Mouse (Mus musculus) liver, embryonic 12.5 days (tissue): ENCODE results near the gene Gpsm1. TPM values are rescaled to one million over a fixed set of nuclear protein-coding genes. Genes with fewer than 3 reads are reported as not detected.

Source experiments
- ATAC-seq: fragments of 200-750 bp; cut with Nextera tagmentation; 2 replicates; pipeline ENCODE4 v1.8.0; 2017; ENCODE audit warnings: moderate number of reproducible peaks, mild to moderate bottlenecking, moderate library complexity
- H3K27ac ChIP-seq: fragments of 300-500 bp; sonication (generic); 2 replicates; pipeline ENCODE4 v1.5.1; 2016; ENCODE audit warnings: mild to moderate bottlenecking
- H3K27me3 ChIP-seq: fragments of 300-500 bp; sonication (generic); replicated peaks from 2 replicates; pipeline ENCODE4 v1.6.1; 2016; ENCODE audit warnings: mild to moderate bottlenecking, moderate library complexity
- H3K36me3 ChIP-seq: fragments of 300-500 bp; sonication (generic); 2 replicates; pipeline ENCODE4 v1.6.1; 2016; ENCODE audit warnings: mild to moderate bottlenecking, moderate library complexity
- H3K4me1 ChIP-seq: fragments of 300-500 bp; sonication (generic); 2 replicates; pipeline ENCODE4 v1.6.1; 2016
- H3K4me2 ChIP-seq: fragments of 300-500 bp; sonication (generic); 2 replicates; pipeline ENCODE4 v1.6.1; 2016; ENCODE audit warnings: mild to moderate bottlenecking, moderate library complexity
- H3K4me3 ChIP-seq: fragments of 300-500 bp; sonication (generic); 2 replicates; pipeline ENCODE4 v1.5.1; 2016; ENCODE audit warnings: mild to moderate bottlenecking, moderate library complexity
- H3K9ac ChIP-seq: fragments of 300-500 bp; sonication (generic); 2 replicates; pipeline ENCODE4 v1.6.1; 2016; ENCODE audit warnings: mild to moderate bottlenecking, moderate library complexity
- H3K9me3 ChIP-seq: fragments of 300-500 bp; sonication (generic); replicated peaks from 2 replicates; pipeline ENCODE4 v1.6.1; 2016; ENCODE audit warnings: mild to moderate bottlenecking, moderate library complexity
- WGBS: fragments of 180-500 bp; shearing (Covaris S2); methylation state at CpG from one replicate; pipeline ENCODE4 v1.1.7; 2016; ENCODE audit not compliant: insufficient replicate concordance; 5-methylcytosine and 5-hydroxymethylcytosine counted together
- polyA plus RNA-seq: library from polyadenylated mRNA; unstranded; fragments of >200 nt; fragmentation: Nextera tagmentation; extraction: Ambion mirVana; gene quantifications from 2 replicates; pipeline ENCODE4 v1.2.1, GENCODE M21; 2016

Gene Gpsm1
- polyA plus RNA-seq, 1 experiment from 2014 or later, result 8.1 TPM

GRCm38 (mm10) chr2:26298208-26298855 is 17.0 kb upstream of the Gpsm1 start:
- H3K4me2 ChIP-seq, result no peak overlapping the region
- ATAC-seq, result no peak
- peaks cover 9% of the 10 kb centered on the region; the same call in 1 of the 2 replicates for H3K4me1 ChIP-seq
- no peaks in the 10 kb centered on the region for H3K9me3 ChIP-seq
- H3K36me3 ChIP-seq, result no peaks in the 10 kb centered on the region
- no peak overlapping the region for H3K4me3 ChIP-seq
- H3K27ac ChIP-seq, result no peak overlapping the region
- peaks cover 47% of the 10 kb centered on the region for H3K27me3 ChIP-seq
- 7% methylated on average over 10 of the region's 10 CpGs for WGBS
- H3K9ac ChIP-seq, result no peak overlapping the region

GRCm38 (mm10) chr2:26298856-26299230 is 16.5 kb upstream of the Gpsm1 start:
- peaks cover 9% of the 10 kb centered on the region; the same call in 1 of the 2 replicates for H3K4me1 ChIP-seq
- no peak for ATAC-seq
- H3K27ac ChIP-seq, result no peak overlapping the region
- no peak overlapping the region for H3K9ac ChIP-seq
- 31% methylated on average over 4 of the region's 4 CpGs for WGBS
- H3K36me3 ChIP-seq, result no peaks in the 10 kb centered on the region
- H3K27me3 ChIP-seq, result peaks cover 42% of the 10 kb centered on the region
- no peak overlapping the region for H3K4me3 ChIP-seq
- H3K4me2 ChIP-seq, result no peak overlapping the region
- no peaks in the 10 kb centered on the region for H3K9me3 ChIP-seq

- Histone ChIP-seq H3K9me3 (no peaks in the 10 kb centered on the region), H3K4me3 (no peak overlapping the region), H3K9ac (no peak overlapping the region), H3K4me2 (no peak overlapping the region), H3K36me3 (no peaks in the 10 kb centered on the region), H3K4me1 (peaks cover 9% of the 10 kb centered on the region; the same call in 1 of the 2 replicates), H3K27ac (no peak overlapping the region), H3K27me3 (peaks cover 42% of the 10 kb centered on the region)
- ATAC-seq, result no peak
- 57% methylated on average over 7 of the region's 7 CpGs for WGBS
Observed at GRCm38 (mm10) chr2:26299336-26299735, 16.0 kb upstream of the Gpsm1 start.

GRCm38 (mm10) chr2:26300161-26300807 is 15.0 kb upstream of the Gpsm1 start:
- H3K36me3 ChIP-seq, result no peaks in the 10 kb centered on the region
- H3K9me3 ChIP-seq, result no peaks in the 10 kb centered on the region
- no peak overlapping the region for H3K9ac ChIP-seq
- WGBS, result 38% methylated on average over 5 of the region's 5 CpGs
- no peak for ATAC-seq
- H3K4me2 ChIP-seq, result no peak overlapping the region
- peaks cover 9% of the 10 kb centered on the region; the same call in 1 of the 2 replicates for H3K4me1 ChIP-seq
- peaks cover 42% of the 10 kb centered on the region for H3K27me3 ChIP-seq
- H3K27ac ChIP-seq, result no peak overlapping the region
- no peak overlapping the region for H3K4me3 ChIP-seq

- 3% methylated on average over 3 of the region's 3 CpGs for WGBS
- Histone ChIP-seq H3K27me3 (peaks cover 37% of the 10 kb centered on the region), H3K27ac (no peak overlapping the region), H3K4me2 (no peak overlapping the region), H3K36me3 (no peaks in the 10 kb centered on the region), H3K4me3 (no peak overlapping the region), H3K9ac (no peak overlapping the region), H3K4me1 (peaks cover 9% of the 10 kb centered on the region; the same call in 1 of the 2 replicates), H3K9me3 (no peaks in the 10 kb centered on the region)
- ATAC-seq, result no peak
Observed at GRCm38 (mm10) chr2:26300808-26301174, 14.5 kb upstream of the Gpsm1 start.

- H3K27ac ChIP-seq, result no peak overlapping the region
- WGBS, result 71% methylated on average over 10 of the region's 10 CpGs
- no peak overlapping the region for H3K4me2 ChIP-seq
- no peak overlapping the region for H3K4me3 ChIP-seq
- peaks cover 5% of the 10 kb centered on the region; the same call in 1 of the 2 replicates for H3K4me1 ChIP-seq
- peaks cover 33% of the 10 kb centered on the region for H3K27me3 ChIP-seq
- no peak for ATAC-seq
- no peaks in the 10 kb centered on the region for H3K36me3 ChIP-seq
- H3K9ac ChIP-seq, result no peak overlapping the region
- H3K9me3 ChIP-seq, result no peaks in the 10 kb centered on the region
Observed at GRCm38 (mm10) chr2:26302005-26302503, 13.3 kb upstream of the Gpsm1 start.

- H3K4me3 ChIP-seq, result no peak overlapping the region
- H3K36me3 ChIP-seq, result no peaks in the 10 kb centered on the region
- WGBS, result 48% methylated on average over 1 of the region's 1 CpGs
- no peak overlapping the region for H3K9ac ChIP-seq
- H3K27me3 ChIP-seq, result peaks cover 9% of the 10 kb centered on the region
- H3K4me2 ChIP-seq, result no peak overlapping the region
- H3K9me3 ChIP-seq, result no peaks in the 10 kb centered on the region
- no peak for ATAC-seq
- H3K4me1 ChIP-seq, result no peaks in the 10 kb centered on the region
- H3K27ac ChIP-seq, result no peak overlapping the region
Observed at GRCm38 (mm10) chr2:26304711-26305110, 10.6 kb upstream of the Gpsm1 start.

GRCm38 (mm10) chr2:26305555-26305954 is 9.8 kb upstream of the Gpsm1 start:
- ATAC-seq, result no peak
- no peak overlapping the region for H3K27ac ChIP-seq
- no peak overlapping the region for H3K4me3 ChIP-seq
- WGBS, result 55% methylated on average over 2 of the region's 2 CpGs
- no peaks in the 10 kb centered on the region for H3K4me1 ChIP-seq
- no peak overlapping the region for H3K4me2 ChIP-seq
- H3K9me3 ChIP-seq, result no peaks in the 10 kb centered on the region
- H3K36me3 ChIP-seq, result no peaks in the 10 kb centered on the region
- no peak overlapping the region for H3K9ac ChIP-seq
- 0 out of 2 replicates have a peak, but pooled peaks cover under 1% of the 10 kb centered on the region for H3K27me3 ChIP-seq

- Histone ChIP-seq H3K36me3 (no peaks in the 10 kb centered on the region), H3K27me3 (0 out of 2 replicates have a peak, but pooled peaks cover 3% of the 10 kb centered on the region), H3K9ac (no peak overlapping the region), H3K4me3 (no peak overlapping the region), H3K9me3 (no peaks in the 10 kb centered on the region), H3K4me2 (no peak overlapping the region), H3K4me1 (no peaks in the 10 kb centered on the region), H3K27ac (no peak overlapping the region)
- no peak for ATAC-seq
- WGBS, result 66% methylated on average over 3 of the region's 3 CpGs
Observed at GRCm38 (mm10) chr2:26306702-26307101, 8.6 kb upstream of the Gpsm1 start.

- Histone ChIP-seq H3K4me2 (no peak overlapping the region), H3K9ac (no peak overlapping the region), H3K36me3 (no peaks in the 10 kb centered on the region), H3K9me3 (no peaks in the 10 kb centered on the region), H3K27ac (0 out of 2 replicates have a peak overlapping the region, but pooled peaks have one; percentile 25), H3K4me3 (no peak overlapping the region), H3K27me3 (peaks cover 4% of the 10 kb centered on the region; the same call in 1 of the 2 replicates), H3K4me1 (peaks cover 4% of the 10 kb centered on the region)
- WGBS, result 47% methylated on average over 10 of the region's 10 CpGs
- ATAC-seq, result no peak
Observed at GRCm38 (mm10) chr2:26309739-26310138, 5.6 kb upstream of the Gpsm1 start.

GRCm38 (mm10) chr2:26311936-26312335 is 3.4 kb upstream of the Gpsm1 start:
- Histone ChIP-seq H3K36me3 (no peaks in the 10 kb centered on the region), H3K9me3 (no peaks in the 10 kb centered on the region), H3K4me3 (no peak overlapping the region), H3K4me1 (peaks cover 26% of the 10 kb centered on the region), H3K9ac (no peak overlapping the region), H3K27me3 (peaks cover 26% of the 10 kb centered on the region), H3K4me2 (no peak overlapping the region), H3K27ac (no peak overlapping the region)
- WGBS, result 54% methylated on average over 5 of the region's 5 CpGs
- no peak for ATAC-seq

- H3K4me3 ChIP-seq, result no peak overlapping the region
- H3K4me2 ChIP-seq, result no peak overlapping the region
- H3K27me3 ChIP-seq, result peaks cover 35% of the 10 kb centered on the region
- H3K4me1 ChIP-seq, result peaks cover 26% of the 10 kb centered on the region
- no peak for ATAC-seq
- no peak overlapping the region for H3K9ac ChIP-seq
- no peaks in the 10 kb centered on the region for H3K9me3 ChIP-seq
- H3K36me3 ChIP-seq, result no peaks in the 10 kb centered on the region
- H3K27ac ChIP-seq, result no peak overlapping the region
- 38% methylated on average over 2 of the region's 2 CpGs for WGBS
Observed at GRCm38 (mm10) chr2:26312812-26313211, 2.5 kb upstream of the Gpsm1 start.
